Mouse (Mus musculus) forebrain, embryonic 12.5 days (tissue): ENCODE measurements around the gene Mfap4. TPM values are rescaled to one million over a fixed set of nuclear protein-coding genes. Genes with fewer than 3 reads are reported as not detected.

Experiments used
- ATAC-seq: fragments of 200-750 bp; cut with Nextera tagmentation; 2 replicates; pipeline ENCODE4 v1.8.0; 2017; ENCODE audit warnings: moderate TSS enrichment; ENCODE audit not compliant: low FRiP score
- H3K27ac ChIP-seq: fragments of 300-500 bp; sonication (generic); 2 replicates; pipeline ENCODE4 v1.5.1; 2016; ENCODE audit warnings: mild to moderate bottlenecking
- H3K27me3 ChIP-seq: fragments of 300-500 bp; sonication (generic); 2 replicates; pipeline ENCODE4 v1.6.1; 2016; ENCODE audit warnings: mild to moderate bottlenecking
- H3K36me3 ChIP-seq: fragments of 300-500 bp; sonication (generic); replicated peaks from 2 replicates; pipeline ENCODE4 v1.6.1; 2016; ENCODE audit warnings: mild to moderate bottlenecking
- H3K4me1 ChIP-seq: fragments of 300-500 bp; sonication (generic); 2 replicates; pipeline ENCODE4 v1.6.1; 2016
- H3K4me2 ChIP-seq: fragments of 300-500 bp; sonication (generic); 2 replicates; pipeline ENCODE4 v1.6.1; 2016; ENCODE audit warnings: mild to moderate bottlenecking, moderate library complexity
- H3K4me3 ChIP-seq: fragments of 300-500 bp; sonication (generic); replicated peaks from 2 replicates; pipeline ENCODE4 v1.5.1; 2016; ENCODE audit warnings: mild to moderate bottlenecking
- H3K9ac ChIP-seq: fragments of 300-500 bp; sonication (generic); 2 replicates; pipeline ENCODE4 v1.6.1; 2016; ENCODE audit warnings: mild to moderate bottlenecking
- H3K9me3 ChIP-seq: fragments of 300-500 bp; sonication (generic); 2 replicates; pipeline ENCODE4 v1.6.1; 2016
- WGBS: fragments of 180-500 bp; shearing (Covaris S2); methylation state at CpG from one replicate; pipeline ENCODE4 v1.1.7; 2016; 5-methylcytosine and 5-hydroxymethylcytosine counted together
- polyA plus RNA-seq: library from polyadenylated mRNA; unstranded; fragments of >200 nt; fragmentation: Nextera tagmentation; extraction: Ambion mirVana; gene quantifications from 2 replicates; pipeline ENCODE4 v1.2.1, GENCODE M21; 2016

The Mfap4 gene
- polyA plus RNA-seq, 1 experiment from 2014 or later: 69.4 TPM

- H3K9me3 ChIP-seq: no peaks in the 10 kb centered on the region
- H3K27ac ChIP-seq: peak overlapping the region; percentile 97
- peaks cover 6% of the 10 kb centered on the region; the same call in 1 of the 2 replicates for H3K27me3 ChIP-seq
- peak overlapping the region; percentile 31 for H3K4me3 ChIP-seq
- H3K4me2 ChIP-seq: peak overlapping the region; percentile 49
- H3K36me3 ChIP-seq: peaks cover 36% of the 10 kb centered on the region
- H3K9ac ChIP-seq: peak overlapping the region; percentile 53
- H3K4me1 ChIP-seq: peaks cover 59% of the 10 kb centered on the region
- WGBS: 63% methylated on average over 22 of the region's 22 CpGs
- ATAC-seq: no peak
Measured at GRCm38 (mm10) chr11:61485541-61486457, 568 bp downstream of the Mfap4 start.

GRCm38 (mm10) chr11:61486458-61487219, 1.4 kb downstream of the Mfap4 start:
- WGBS: 92% methylated on average over 14 of the region's 14 CpGs
- Histone ChIP-seq H3K36me3 (peaks cover 45% of the 10 kb centered on the region), H3K4me2 (peak overlapping the region; percentile 49), H3K9me3 (no peaks in the 10 kb centered on the region), H3K4me3 (peak overlapping the region; percentile 31), H3K9ac (no peak overlapping the region), H3K27me3 (peaks cover 4% of the 10 kb centered on the region; the same call in 1 of the 2 replicates), H3K4me1 (peaks cover 64% of the 10 kb centered on the region), H3K27ac (peak overlapping the region; percentile 97)
- ATAC-seq: no peak

- H3K9me3 ChIP-seq: no peaks in the 10 kb centered on the region
- H3K27ac ChIP-seq: peak overlapping the region; percentile 59; the same call in 1 of the 2 replicates
- 56% methylated on average over 2 of the region's 2 CpGs for WGBS
- ATAC-seq: no peak
- no peak overlapping the region for H3K9ac ChIP-seq
- peaks cover 51% of the 10 kb centered on the region for H3K36me3 ChIP-seq
- peaks cover 66% of the 10 kb centered on the region for H3K4me1 ChIP-seq
- H3K27me3 ChIP-seq: no peaks in the 10 kb centered on the region
- no peak overlapping the region for H3K4me3 ChIP-seq
- H3K4me2 ChIP-seq: peak overlapping the region; percentile 49; the same call in 1 of the 2 replicates
Measured at GRCm38 (mm10) chr11:61487401-61487800, 2.2 kb downstream of the Mfap4 start.

- Histone ChIP-seq H3K4me2 (no peak overlapping the region), H3K9ac (no peak overlapping the region), H3K27ac (peak overlapping the region; percentile 59; the same call in 1 of the 2 replicates), H3K36me3 (peaks cover 55% of the 10 kb centered on the region), H3K4me3 (no peak overlapping the region), H3K27me3 (no peaks in the 10 kb centered on the region), H3K9me3 (no peaks in the 10 kb centered on the region), H3K4me1 (peaks cover 71% of the 10 kb centered on the region)
- no peak for ATAC-seq
- 95% methylated on average over 7 of the region's 7 CpGs for whole genome bisulfite sequencing
Measured at GRCm38 (mm10) chr11:61487936-61488335, 2.7 kb downstream of the Mfap4 start.

GRCm38 (mm10) chr11:61489085-61489484, 3.9 kb downstream of the Mfap4 start:
- Histone ChIP-seq H3K4me3 (no peak overlapping the region), H3K27me3 (no peaks in the 10 kb centered on the region), H3K4me1 (peaks cover 69% of the 10 kb centered on the region), H3K27ac (no peak overlapping the region), H3K36me3 (peaks cover 55% of the 10 kb centered on the region), H3K9me3 (no peaks in the 10 kb centered on the region), H3K4me2 (no peak overlapping the region), H3K9ac (no peak overlapping the region)
- WGBS: 94% methylated on average over 2 of the region's 2 CpGs
- ATAC-seq: no peak

- no peak overlapping the region for H3K9ac ChIP-seq
- no peak overlapping the region for H3K4me3 ChIP-seq
- no peak overlapping the region for H3K27ac ChIP-seq
- no peaks in the 10 kb centered on the region for H3K9me3 ChIP-seq
- no peaks in the 10 kb centered on the region for H3K27me3 ChIP-seq
- 96% methylated on average over 8 of the region's 8 CpGs for WGBS
- H3K36me3 ChIP-seq: peaks cover 55% of the 10 kb centered on the region
- no peak for ATAC-seq
- H3K4me2 ChIP-seq: no peak overlapping the region
- H3K4me1 ChIP-seq: peaks cover 61% of the 10 kb centered on the region
Measured at GRCm38 (mm10) chr11:61489874-61490273, 4.6 kb downstream of the Mfap4 start.

GRCm38 (mm10) chr11:61490944-61491520, 5.8 kb downstream of the Mfap4 start:
- WGBS: 93% methylated on average over 22 of the region's 22 CpGs
- Histone ChIP-seq H3K9me3 (no peaks in the 10 kb centered on the region), H3K4me3 (no peak overlapping the region), H3K4me1 (peaks cover 50% of the 10 kb centered on the region), H3K36me3 (peaks cover 55% of the 10 kb centered on the region), H3K9ac (no peak overlapping the region), H3K4me2 (no peak overlapping the region), H3K27me3 (no peaks in the 10 kb centered on the region), H3K27ac (no peak overlapping the region)
- ATAC-seq: no peak

GRCm38 (mm10) chr11:61492749-61493401, 7.6 kb downstream of the Mfap4 start:
- no peak for ATAC-seq
- 86% methylated on average over 12 of the region's 12 CpGs for WGBS
- Histone ChIP-seq H3K27ac (0 out of 2 replicates have a peak overlapping the region, but pooled peaks have one; percentile 89), H3K27me3 (no peaks in the 10 kb centered on the region), H3K9ac (peak overlapping the region; percentile 92), H3K4me2 (peak overlapping the region; percentile 85), H3K4me3 (peak overlapping the region; percentile 86), H3K36me3 (peaks cover 48% of the 10 kb centered on the region), H3K4me1 (peaks cover 31% of the 10 kb centered on the region), H3K9me3 (no peaks in the 10 kb centered on the region)

GRCm38 (mm10) chr11:61493525-61494128, 8.4 kb downstream of the Mfap4 start:
- Histone ChIP-seq H3K4me1 (peaks cover 31% of the 10 kb centered on the region), H3K36me3 (peaks cover 41% of the 10 kb centered on the region), H3K9ac (peak overlapping the region; percentile 92), H3K27me3 (no peaks in the 10 kb centered on the region), H3K9me3 (no peaks in the 10 kb centered on the region), H3K27ac (peak overlapping the region; percentile 89), H3K4me3 (peak overlapping the region; percentile 86), H3K4me2 (peak overlapping the region; percentile 85)
- peak; percentile 59 for ATAC-seq
- WGBS: under 1% methylated on average over 44 of the region's 50 CpGs

- Histone ChIP-seq H3K4me1 (peaks cover 27% of the 10 kb centered on the region), H3K27me3 (no peaks in the 10 kb centered on the region), H3K9me3 (no peaks in the 10 kb centered on the region), H3K4me3 (peak within 1 kb of the TSS; percentile 86), H3K4me2 (peak within 1 kb of the TSS; percentile 85), H3K36me3 (peaks cover 33% of the 10 kb centered on the region), H3K27ac (peak within 1 kb of the TSS; percentile 91), H3K9ac (peak within 1 kb of the TSS; percentile 92)
- under 1% methylated on average over 60 of the region's 62 CpGs for WGBS
- ATAC-seq: peak; percentile 97
Measured at GRCm38 (mm10) chr11:61494129-61494997, 9.1 kb downstream of the Mfap4 start, which contains the start of gene Mapk7. Mapk7 (minus strand) TSS chr11:61494406.
